Mouse (Mus musculus) erythroblast, adult 5-6 weeks (primary cell): ENCODE results near the gene Gpr19. TPM values are rescaled to one million over a fixed set of nuclear protein-coding genes. Genes with fewer than 3 reads are reported as not detected.

Experiments
- ATAC-seq: replicated peaks from 2 replicates; pipeline ENCODE4 v1.8.0; 2016; ENCODE audit warnings: moderate number of reproducible peaks, mild to moderate bottlenecking, moderate TSS enrichment, inconsistent platforms; ENCODE audit not compliant: poor library complexity, low FRiP score, severe bottlenecking
- total RNA-seq, 2 experiments: library from RNA; stranded (forward) in 1 of 2; stranded (reverse) in 1 of 2; fragments of 150-400 nt in 1 of 2; fragments of 200-764, 138-1000 nt in 1 of 2; gene quantifications; 2 replicates each; pipeline versions ENCODE4 v1.2.3 to v1.2.4; 2015 to 2017; ENCODE audit warnings: low replicate concordance in 2 of 2

The Gpr19 gene
- total RNA-seq (2015; ENCODE audit: low replicate concordance) = 2.7 and 5.0 TPM in 2 replicates
- total RNA-seq (2017; ENCODE audit: low replicate concordance) = 2.1 and 8.3 TPM in 2 replicates

- ATAC-seq = peak; percentile 84
Measured at GRCm38 (mm10) chr6:134898095-134898965, at the start of gene Gpr19. Gpr19 (minus strand) TSS chr6:134898578.

- ATAC-seq = peak; percentile 86
Measured at GRCm38 (mm10) chr6:134947311-134948087, 49.1 kb upstream of the Gpr19 start.

- ATAC-seq = no peak
Measured at GRCm38 (mm10) chr6:134946858-134947257, 48.5 kb upstream of the Gpr19 start.

GRCm38 (mm10) chr6:134946054-134946453 lies 47.7 kb upstream of the Gpr19 start:
- ATAC-seq = no peak

GRCm38 (mm10) chr6:134943759-134944407 lies 45.5 kb upstream of the Gpr19 start:
- ATAC-seq = no peak

- no peak for ATAC-seq
Measured at GRCm38 (mm10) chr6:134939781-134940180, 41.4 kb upstream of the Gpr19 start.

GRCm38 (mm10) chr6:134934305-134934704 lies 35.9 kb upstream of the Gpr19 start:
- ATAC-seq = peak; percentile 60

- no peak for ATAC-seq
Measured at GRCm38 (mm10) chr6:134933207-134933558, 34.8 kb upstream of the Gpr19 start.

GRCm38 (mm10) chr6:134932486-134933206 lies 34.3 kb upstream of the Gpr19 start:
- ATAC-seq = no peak

GRCm38 (mm10) chr6:134931146-134931545 lies 32.8 kb upstream of the Gpr19 start:
- ATAC-seq = no peak

GRCm38 (mm10) chr6:134930383-134930782 lies 32.0 kb upstream of the Gpr19 start:
- peak; percentile 36; the same call in 1 of the 2 replicates for ATAC-seq

GRCm38 (mm10) chr6:134929926-134930325 lies 31.5 kb upstream of the Gpr19 start:
- no peak for ATAC-seq

GRCm38 (mm10) chr6:134928889-134929310 lies 30.5 kb upstream of the Gpr19 start:
- ATAC-seq = peak; percentile 6

- peak; percentile 59 for ATAC-seq
Measured at GRCm38 (mm10) chr6:134928096-134928888, 29.9 kb upstream of the Gpr19 start.

- ATAC-seq = peak; percentile 5; the same call in 1 of the 2 replicates
Measured at GRCm38 (mm10) chr6:134927595-134928095, 29.3 kb upstream of the Gpr19 start.

GRCm38 (mm10) chr6:134926803-134927594 lies 28.6 kb upstream of the Gpr19 start:
- peak; percentile 13 for ATAC-seq

GRCm38 (mm10) chr6:134926338-134926705 lies 27.9 kb upstream of the Gpr19 start:
- no peak for ATAC-seq
